Mouse (Mus musculus): Measurements from ENCODE around the gene Armc2. TPM values are rescaled to one million over a fixed set of nuclear protein-coding genes. Genes with fewer than 3 reads are reported as not detected.
"Not testable (repeated sequence)": the region's sequence is repeated elsewhere in the genome, so short reads cannot be mapped to it uniquely, and the experiment has no call there.

The Armc2 gene
- polyA plus RNA-seq, 1 experiment from 2014 or later = 3.5 TPM

- no peaks in the 10 kb centered on the region for H3K9me3 ChIP-seq
- no peak for DNase-seq (ENCODE audit: low spot score)
- H3K36me3 ChIP-seq = no peaks in the 10 kb centered on the region
- no peaks in the 10 kb centered on the region for H3K27me3 ChIP-seq (ENCODE audit: insufficient read depth, poor library complexity, severe bottlenecking)
- H3K4me3 ChIP-seq = no peak overlapping the region
- WGBS = 94% methylated on average over 14 of the region's 14 CpGs
- H3K27ac ChIP-seq = no peak overlapping the region
- H3K4me1 ChIP-seq (replicated peaks) = no peaks in the 10 kb centered on the region
Observed at GRCm38 (mm10) chr10:41952850-41953527, 65.3 kb downstream of the Armc2 start.

GRCm38 (mm10) chr10:41952354-41952753 lies 65.9 kb downstream of the Armc2 start:
- not testable (repeated sequence) for H3K27ac ChIP-seq; DNase-seq (ENCODE audit: low spot score); H3K36me3 ChIP-seq; H3K27me3 ChIP-seq (ENCODE audit: insufficient read depth, poor library complexity, severe bottlenecking); H3K9me3 ChIP-seq; H3K4me3 ChIP-seq; H3K4me1 ChIP-seq (replicated peaks)
- WGBS = 92% methylated on average over 10 of the region's 10 CpGs

- no peak for DNase-seq (ENCODE audit: low spot score)
- peaks cover 29% of the 10 kb centered on the region for H3K4me1 ChIP-seq (replicated peaks)
- H3K27me3 ChIP-seq (ENCODE audit: insufficient read depth, poor library complexity, severe bottlenecking) = no peaks in the 10 kb centered on the region
- no peaks in the 10 kb centered on the region for H3K9me3 ChIP-seq
- WGBS = 71% methylated on average over 4 of the region's 4 CpGs
- no peak overlapping the region for H3K27ac ChIP-seq
- no peak overlapping the region for H3K4me3 ChIP-seq
- no peaks in the 10 kb centered on the region for H3K36me3 ChIP-seq
Observed at GRCm38 (mm10) chr10:41939090-41939489, 79.2 kb downstream of the Armc2 start.

GRCm38 (mm10) chr10:41937176-41937575 lies 81.1 kb downstream of the Armc2 start:
- H3K27me3 ChIP-seq (ENCODE audit: insufficient read depth, poor library complexity, severe bottlenecking) = no peaks in the 10 kb centered on the region
- H3K9me3 ChIP-seq = no peaks in the 10 kb centered on the region
- H3K4me1 ChIP-seq (replicated peaks) = peaks cover 29% of the 10 kb centered on the region
- H3K36me3 ChIP-seq = no peaks in the 10 kb centered on the region
- DNase-seq (ENCODE audit: low spot score) = no peak
- H3K4me3 ChIP-seq = no peak overlapping the region
- H3K27ac ChIP-seq = no peak overlapping the region
- 68% methylated on average over 4 of the region's 4 CpGs for WGBS

GRCm38 (mm10) chr10:41936100-41936499 lies 82.1 kb downstream of the Armc2 start:
- 78% methylated on average over 4 of the region's 4 CpGs for WGBS
- H3K27me3 ChIP-seq (ENCODE audit: insufficient read depth, poor library complexity, severe bottlenecking) = no peaks in the 10 kb centered on the region
- H3K9me3 ChIP-seq = no peaks in the 10 kb centered on the region
- DNase-seq (ENCODE audit: low spot score) = no peak
- H3K4me3 ChIP-seq = no peak overlapping the region
- no peak overlapping the region for H3K27ac ChIP-seq
- H3K36me3 ChIP-seq = no peaks in the 10 kb centered on the region
- H3K4me1 ChIP-seq (replicated peaks) = peaks cover 29% of the 10 kb centered on the region

GRCm38 (mm10) chr10:41935476-41935829 lies 82.8 kb downstream of the Armc2 start:
- H3K4me3 ChIP-seq = no peak overlapping the region
- no peaks in the 10 kb centered on the region for H3K9me3 ChIP-seq
- no peak overlapping the region for H3K27ac ChIP-seq
- no peaks in the 10 kb centered on the region for H3K36me3 ChIP-seq
- DNase-seq (ENCODE audit: low spot score) = no peak
- no peaks in the 10 kb centered on the region for H3K27me3 ChIP-seq (ENCODE audit: insufficient read depth, poor library complexity, severe bottlenecking)
- peaks cover 33% of the 10 kb centered on the region for H3K4me1 ChIP-seq (replicated peaks)

- Histone ChIP-seq H3K27ac (peak overlapping the region; percentile 84), H3K4me3 (peak overlapping the region; percentile 40), H3K27me3 (ENCODE audit: insufficient read depth, poor library complexity, severe bottlenecking) (no peaks in the 10 kb centered on the region), H3K4me1 (replicated peaks) (peaks cover 34% of the 10 kb centered on the region), H3K9me3 (no peaks in the 10 kb centered on the region), H3K36me3 (no peaks in the 10 kb centered on the region)
- peak; percentile 55 for DNase-seq (ENCODE audit: low spot score)
- 15% methylated on average over 21 of the region's 21 CpGs for WGBS
Observed at GRCm38 (mm10) chr10:41934633-41935475, 83.4 kb downstream of the Armc2 start.

- Histone ChIP-seq H3K4me3 (no peak overlapping the region), H3K4me1 (replicated peaks) (peaks cover 34% of the 10 kb centered on the region), H3K9me3 (no peaks in the 10 kb centered on the region), H3K27ac (no peak overlapping the region), H3K27me3 (ENCODE audit: insufficient read depth, poor library complexity, severe bottlenecking) (no peaks in the 10 kb centered on the region), H3K36me3 (no peaks in the 10 kb centered on the region)
- WGBS = 63% methylated on average over 6 of the region's 6 CpGs
- peak; percentile 52 for DNase-seq (ENCODE audit: low spot score)
Observed at GRCm38 (mm10) chr10:41933536-41933935, 84.7 kb downstream of the Armc2 start.

GRCm38 (mm10) chr10:41932943-41933342 lies 85.3 kb downstream of the Armc2 start:
- WGBS = 94% methylated on average over 5 of the region's 5 CpGs
- peaks cover 34% of the 10 kb centered on the region for H3K4me1 ChIP-seq (replicated peaks)
- H3K36me3 ChIP-seq = no peaks in the 10 kb centered on the region
- no peak for DNase-seq (ENCODE audit: low spot score)
- no peaks in the 10 kb centered on the region for H3K27me3 ChIP-seq (ENCODE audit: insufficient read depth, poor library complexity, severe bottlenecking)
- H3K4me3 ChIP-seq = no peak overlapping the region
- no peaks in the 10 kb centered on the region for H3K9me3 ChIP-seq
- no peak overlapping the region for H3K27ac ChIP-seq

- no peak overlapping the region for H3K27ac ChIP-seq
- H3K9me3 ChIP-seq = no peaks in the 10 kb centered on the region
- no peak overlapping the region for H3K4me3 ChIP-seq
- H3K36me3 ChIP-seq = no peaks in the 10 kb centered on the region
- 84% methylated on average over 12 of the region's 12 CpGs for WGBS
- peaks cover 36% of the 10 kb centered on the region for H3K4me1 ChIP-seq (replicated peaks)
- DNase-seq (ENCODE audit: low spot score) = no peak
- no peaks in the 10 kb centered on the region for H3K27me3 ChIP-seq (ENCODE audit: insufficient read depth, poor library complexity, severe bottlenecking)
Observed at GRCm38 (mm10) chr10:41931962-41932361, 86.3 kb downstream of the Armc2 start.

GRCm38 (mm10) chr10:41930966-41931365 lies 87.3 kb downstream of the Armc2 start:
- no peak overlapping the region for H3K4me3 ChIP-seq
- no peaks in the 10 kb centered on the region for H3K36me3 ChIP-seq
- 51% methylated on average over 4 of the region's 4 CpGs for WGBS
- no peak for DNase-seq (ENCODE audit: low spot score)
- no peaks in the 10 kb centered on the region for H3K27me3 ChIP-seq (ENCODE audit: insufficient read depth, poor library complexity, severe bottlenecking)
- no peaks in the 10 kb centered on the region for H3K9me3 ChIP-seq
- peaks cover 32% of the 10 kb centered on the region for H3K4me1 ChIP-seq (replicated peaks)
- no peak overlapping the region for H3K27ac ChIP-seq

- Histone ChIP-seq H3K4me1 (replicated peaks) (peaks cover 15% of the 10 kb centered on the region), H3K27me3 (ENCODE audit: insufficient read depth, poor library complexity, severe bottlenecking) (no peaks in the 10 kb centered on the region), H3K4me3 (no peak overlapping the region), H3K36me3 (no peaks in the 10 kb centered on the region), H3K27ac (no peak overlapping the region), H3K9me3 (0 out of 2 replicates have a peak, but pooled peaks cover 2% of the 10 kb centered on the region)
- 78% methylated on average over 14 of the region's 14 CpGs for WGBS
- no peak for DNase-seq (ENCODE audit: low spot score)
Observed at GRCm38 (mm10) chr10:41926726-41927125, 91.5 kb downstream of the Armc2 start.

- 90% methylated on average over 8 of the region's 8 CpGs for WGBS
- no peak overlapping the region for H3K4me3 ChIP-seq
- H3K27ac ChIP-seq = no peak overlapping the region
- peaks cover 4% of the 10 kb centered on the region for H3K4me1 ChIP-seq (replicated peaks)
- H3K27me3 ChIP-seq (ENCODE audit: insufficient read depth, poor library complexity, severe bottlenecking) = no peaks in the 10 kb centered on the region
- H3K9me3 ChIP-seq = no peaks in the 10 kb centered on the region
- peaks cover 2% of the 10 kb centered on the region for H3K36me3 ChIP-seq
- DNase-seq (ENCODE audit: low spot score) = no peak
Observed at GRCm38 (mm10) chr10:41912290-41912994, 105.8 kb downstream of the Armc2 start.
